ENCODE assay signal across 20 mouse cellular contexts in genomic region chr8:87984032-87984431, GRCm38 (mm10). TPM values are rescaled to one million over a fixed set of nuclear protein-coding genes. Genes with fewer than 3 reads are reported as not detected.
DNase-seq lines count a peak whose midpoint lies in the region; ATAC-seq and TF ChIP-seq lines count a peak whose summit lies in the region.
"Had no signal": no experiment of that assay in that cellular context is flagged by ENCODE, and none has a peak within 500 bp of the region (broad histone marks: within the 10 kb centered on the region; RNA-seq: fewer than 3 reads in every experiment).

No protein-coding gene starts in this region.

- peak overlapping the region; percentile 44 for H3K4me2 ChIP-seq in heart, embryonic 13.5 days
- H3K4me2 ChIP-seq in hindbrain, postnatal 0 days (ENCODE audit: low read depth, low read length): no peak overlapping the region
- no peak overlapping the region for H3K4me2 ChIP-seq in hindbrain, embryonic 11.5 days (replicated peaks; ENCODE audit: low read depth, low read length)
- H3K4me2 ChIP-seq: hindbrain, embryonic 13.5 days; kidney, embryonic 15.5 days had no signal

- no peak overlapping the region for H3K27ac ChIP-seq in heart, embryonic 13.5 days (replicated peaks)
- H3K27ac ChIP-seq in hindbrain, postnatal 0 days: no peak overlapping the region
- H3K27ac ChIP-seq in hindbrain, embryonic 11.5 days (ENCODE audit: low read depth, low read length): no peak overlapping the region
- peak overlapping the region; percentile 6 for H3K27ac ChIP-seq in ES-E14 (ENCODE audit: insufficient read depth, low read depth, low read length, poor library complexity, severe bottlenecking)
- H3K27ac ChIP-seq: embryonic facial prominence, embryonic 10.5 days; gastrocnemius, adult 2 months; hindbrain, embryonic 13.5 days; kidney, embryonic 15.5 days had no signal

- H3K4me3 ChIP-seq in heart, embryonic 13.5 days: 0 out of 2 replicates have a peak overlapping the region, but pooled peaks have one; percentile 13
- H3K4me3 ChIP-seq in hindbrain, postnatal 0 days (ENCODE audit: low read length): no peak overlapping the region
- H3K4me3 ChIP-seq in hindbrain, embryonic 11.5 days (ENCODE audit: low read depth, low read length): no peak overlapping the region
- H3K4me3 ChIP-seq in E14TG2a.4 (replicated peaks; ENCODE audit: low read length) (peak overlapping the region; percentile 57), ES-E14 (ENCODE audit: insufficient read depth in 1 of 2, low read depth in 1 of 2, low read length in 2 of 2, poor library complexity in 1 of 2, severe bottlenecking in 1 of 2) (peak overlapping the region; percentile 12 to 27; a peak in 2 of 4 replicates)
- H3K4me3 ChIP-seq: embryonic facial prominence, embryonic 10.5 days; gastrocnemius, adult 2 months; hindbrain, embryonic 13.5 days; kidney, embryonic 15.5 days had no signal

- no peaks in the 10 kb centered on the region for H3K36me3 ChIP-seq in heart, embryonic 13.5 days
- no peaks in the 10 kb centered on the region for H3K36me3 ChIP-seq in hindbrain, postnatal 0 days (ENCODE audit: insufficient read depth, low read length)
- H3K36me3 ChIP-seq in hindbrain, embryonic 11.5 days (ENCODE audit: control insufficient read depth, insufficient read depth, low read length): no peaks in the 10 kb centered on the region
- H3K36me3 ChIP-seq in E14TG2a.4 (ENCODE audit: insufficient read depth, low read length): no peaks in the 10 kb centered on the region
- no peaks in the 10 kb centered on the region for H3K36me3 ChIP-seq in ES-E14 (ENCODE audit: control insufficient read depth, insufficient read depth, low read length, poor library complexity, severe bottlenecking)
- H3K36me3 ChIP-seq: embryonic facial prominence, embryonic 10.5 days; hindbrain, embryonic 13.5 days; kidney, embryonic 15.5 days had no signal

- no peak for ATAC-seq in heart, embryonic 13.5 days (ENCODE audit: extremely low read depth, insufficient number of reproducible peaks, low FRiP score, low TSS enrichment)
- no peak for ATAC-seq in hindbrain, postnatal 0 days
- ATAC-seq in hindbrain, embryonic 11.5 days (ENCODE audit: low FRiP score): no peak
- ATAC-seq: forebrain, embryonic 14.5 days; intestine, embryonic 16.5 days had no signal

- no peaks in the 10 kb centered on the region for H3K9me3 ChIP-seq in heart, embryonic 13.5 days
- H3K9me3 ChIP-seq in hindbrain, postnatal 0 days (ENCODE audit: low read length): no peaks in the 10 kb centered on the region
- no peaks in the 10 kb centered on the region for H3K9me3 ChIP-seq in hindbrain, embryonic 11.5 days (ENCODE audit: control insufficient read depth, low read length)
- no peaks in the 10 kb centered on the region for H3K9me3 ChIP-seq in E14TG2a.4 (ENCODE audit: low read length)
- H3K9me3 ChIP-seq in ES-E14 (ENCODE audit: control insufficient read depth, insufficient read depth, low read depth, low read length): no peaks in the 10 kb centered on the region
- H3K9me3 ChIP-seq: embryonic facial prominence, embryonic 10.5 days; hindbrain, embryonic 13.5 days; kidney, embryonic 15.5 days had no signal

- no peak overlapping the region for H3K9ac ChIP-seq in heart, embryonic 13.5 days
- H3K9ac ChIP-seq in hindbrain, postnatal 0 days (replicated peaks; ENCODE audit: low read length): no peak overlapping the region
- no peak overlapping the region for H3K9ac ChIP-seq in hindbrain, embryonic 11.5 days (ENCODE audit: low read depth, low read length)
- H3K9ac ChIP-seq in ES-E14 (ENCODE audit: insufficient read depth, low read depth, low read length, poor library complexity, severe bottlenecking): no peak overlapping the region; the same call in 1 of the 2 replicates
- H3K9ac ChIP-seq: hindbrain, embryonic 13.5 days; kidney, embryonic 15.5 days had no signal

- in situ Hi-C loops in ES-E14 (cut with MboI; ENCODE audit: low sequenced_read_pairs in 2 of 2, unreplicated experiment in 2 of 2): no loop called here

- H3K4me1 ChIP-seq in heart, embryonic 13.5 days: peaks cover 15% of the 10 kb centered on the region
- no peaks in the 10 kb centered on the region for H3K4me1 ChIP-seq in hindbrain, postnatal 0 days (ENCODE audit: insufficient read depth, low read length)
- H3K4me1 ChIP-seq in hindbrain, embryonic 11.5 days (replicated peaks; ENCODE audit: control insufficient read depth, insufficient read depth, low read length): no peaks in the 10 kb centered on the region
- H3K4me1 ChIP-seq in E14TG2a.4 (replicated peaks; ENCODE audit: low read depth, low read length): peaks cover 63% of the 10 kb centered on the region
- H3K4me1 ChIP-seq in ES-E14 (ENCODE audit: control insufficient read depth in 2 of 2, insufficient read depth in 2 of 2, low read length in 2 of 2, poor library complexity in 1 of 2): peaks cover 10 to 20% of the 10 kb centered on the region in 2 experiments

- WGBS in heart, embryonic 13.5 days: 26% methylated on average over 8 of the region's 8 CpGs
- 40% methylated on average over 8 of the region's 8 CpGs for WGBS in hindbrain, postnatal 0 days
- WGBS in hindbrain, embryonic 11.5 days: 53% methylated on average over 8 of the region's 8 CpGs

- no peak for DNase-seq in heart, adult 8-10 months (ENCODE audit: low spot score)
- DNase-seq in hindbrain, postnatal 0 days (ENCODE audit: low spot score): peak; percentile 5
- DNase-seq in hindbrain, embryonic 11.5 days (ENCODE audit: low spot score): no peak
- DNase-seq in ES-E14 (ENCODE audit: low read depth, low spot score): no peak
- no peak for DNase-seq in urinary bladder, adult 18-20 months (ENCODE audit: low spot score in 2 of 2)
- DNase-seq: adrenal gland, adult 8-10 months; adrenal gland, postnatal 36 days; cerebellum, adult 2 months; cerebellum, postnatal 10 days; gastrocnemius, adult 2 months; gastrocnemius, postnatal 25 days; kidney, adult 2 months had no signal

- peaks cover 3% of the 10 kb centered on the region; the same call in 1 of the 2 replicates for H3K27me3 ChIP-seq in heart, embryonic 13.5 days (replicated peaks)
- H3K27me3 ChIP-seq in hindbrain, postnatal 0 days (ENCODE audit: insufficient read depth, low read length): no peaks in the 10 kb centered on the region
- no peaks in the 10 kb centered on the region for H3K27me3 ChIP-seq in hindbrain, embryonic 11.5 days (ENCODE audit: control insufficient read depth, insufficient read depth, low read length)
- peaks cover 8% of the 10 kb centered on the region for H3K27me3 ChIP-seq in E14TG2a.4 (ENCODE audit: insufficient read depth, low read length)
- H3K27me3 ChIP-seq: kidney, embryonic 15.5 days had no signal

- TF ChIP-seq CTCF in hindbrain, postnatal 0 days (IDR thresholded peaks at IDR 0.05; ENCODE audit: low read depth): no peak
- TF ChIP-seq CTCF in E14TG2a.4 (conservative IDR thresholded peaks at IDR 0.05; ENCODE audit: low read length): no peak

TF ChIP-seq in ES-E14, 5 proteins besides CTCF, POLR2A, EP300 and RAD21:
- peak; percentile 95 for TF ChIP-seq ZNF384 (IDR thresholded peaks at IDR 0.05; ENCODE audit: low read depth, low read length)
- no peak for TF ChIP-seq MAFK (IDR thresholded peaks at IDR 0.05; ENCODE audit: insufficient read depth, low read depth, low read length)
- no peak for TF ChIP-seq CHD2 (IDR thresholded peaks at IDR 0.05; ENCODE audit: low read depth, low read length)

RNA-seq across cellular contexts. Expression of gene Zfp423, which starts 24.6 kb away (rescaled TPM):
- 4.1 and 4.8 TPM in 2 replicates for polyA plus RNA-seq in heart, embryonic 13.5 days (2015; fragmentation: Nextera tagmentation; extraction: Ambion mirVana)
- total RNA-seq in heart, adult 8-10 months (2022): 1 to 10 TPM; 3.2 to 5.2 (median 3.6) TPM
- 73.6 and 74.8 TPM in 2 replicates for total RNA-seq in hindbrain, postnatal 0 days (2014; rRNA removed)
- polyA plus RNA-seq in hindbrain, postnatal 0 days (2015; fragmentation: Nextera tagmentation; extraction: Ambion mirVana): 22.2 and 22.3 TPM in 2 replicates
- 43.3 and 49.5 TPM in 2 replicates for polyA plus RNA-seq in hindbrain, embryonic 11.5 days (2014; fragmentation: Nextera tagmentation; extraction: Ambion mirVana)
- total RNA-seq in ES-E14 (2012; rRNA removed): 21.4 and 23.2 TPM in 2 replicates
- total RNA-seq: granulocyte monocyte progenitor cell, adult 5-6 weeks had no signal

Comparison
In these comparisons a context has a peak if more than half of its experiments do, and no peak if none do; other contexts are left out.
1. H3K4me3 ChIP-seq: peak in heart, embryonic 13.5 days (single experiment), E14TG2a.4 (single experiment) and ES-E14 (2 of 2); none in hindbrain, postnatal 0 days (single experiment) and hindbrain, embryonic 11.5 days (single experiment).